Mouse (Mus musculus): ENCODE measurements around the gene Guca2a. TPM values are rescaled to one million over a fixed set of nuclear protein-coding genes. Genes with fewer than 3 reads are reported as not detected.

Gene Guca2a
- polyA plus RNA-seq, 1 experiment: not detected

DNA sequence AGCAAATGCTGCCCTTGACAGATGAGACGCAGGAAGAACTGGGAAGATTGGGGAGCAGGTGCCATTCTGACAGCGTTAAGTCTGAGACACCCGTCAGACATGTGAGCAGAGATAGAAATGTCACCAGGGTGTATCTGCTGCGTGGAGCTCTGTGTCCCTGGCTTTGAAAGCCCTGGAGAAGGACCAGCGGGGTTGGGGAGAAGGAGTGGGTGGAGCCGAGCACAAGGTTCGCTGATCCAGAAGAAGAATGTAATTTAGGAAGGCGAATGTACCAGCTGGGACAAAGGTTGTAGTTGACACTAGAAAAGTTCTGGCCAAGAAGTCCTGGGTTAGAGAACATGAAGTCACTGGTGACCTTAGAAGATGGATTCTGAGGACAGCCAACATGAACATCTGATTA is 28.6 kb downstream of the Guca2a start:
- H3K4me1 ChIP-seq (ENCODE audit: control insufficient read depth, insufficient read depth, low read length): peaks cover 2% of the 10 kb centered on the region
- no peak overlapping the region for H3K4me3 ChIP-seq (replicated peaks; ENCODE audit: control insufficient read depth, low read depth, low read length)
- 82% methylated on average over 8 of the region's 8 CpGs for WGBS
- TF ChIP-seq POLR2A (IDR thresholded peaks at IDR 0.05; ENCODE audit: borderline replicate concordance, control insufficient read depth, low read depth, low read length): no peak
- no peak for TF ChIP-seq CTCF (IDR thresholded peaks at IDR 0.05; ENCODE audit: control insufficient read depth, insufficient read depth, low read length)
- no peak overlapping the region for H3K27ac ChIP-seq (ENCODE audit: control insufficient read depth, insufficient read depth, low read depth, low read length, poor library complexity)

DNA sequence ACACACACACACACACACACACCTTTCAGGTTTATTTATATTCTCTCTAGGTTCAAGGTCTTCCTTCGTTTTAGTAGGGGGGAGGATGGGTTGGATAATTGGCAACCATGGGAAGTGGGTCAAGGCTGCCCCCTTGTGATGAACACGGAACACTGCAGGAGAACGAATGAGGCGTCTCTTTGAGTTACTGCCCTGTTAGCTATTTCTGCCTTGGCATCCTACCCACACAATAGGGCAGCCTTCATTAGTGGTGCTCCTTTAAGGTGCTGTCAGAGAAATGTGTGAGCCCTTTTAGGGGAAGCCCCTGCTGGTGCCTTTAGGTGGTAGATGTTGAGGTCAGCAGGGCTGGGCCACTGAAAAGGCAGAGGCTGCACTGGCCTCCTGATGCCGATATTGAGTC is 29.9 kb downstream of the Guca2a start:
- 22% methylated on average over 5 of the region's 5 CpGs for WGBS
- no peak overlapping the region for H3K27ac ChIP-seq (ENCODE audit: control insufficient read depth, insufficient read depth, low read depth, low read length, poor library complexity)
- H3K4me1 ChIP-seq (ENCODE audit: control insufficient read depth, insufficient read depth, low read length): peaks cover 2% of the 10 kb centered on the region
- TF ChIP-seq POLR2A (IDR thresholded peaks at IDR 0.05; ENCODE audit: borderline replicate concordance, control insufficient read depth, low read depth, low read length) (no peak), CTCF (IDR thresholded peaks at IDR 0.05; ENCODE audit: control insufficient read depth, insufficient read depth, low read length) (peak; percentile 75)
- no peak overlapping the region for H3K4me3 ChIP-seq (replicated peaks; ENCODE audit: control insufficient read depth, low read depth, low read length)

DNA sequence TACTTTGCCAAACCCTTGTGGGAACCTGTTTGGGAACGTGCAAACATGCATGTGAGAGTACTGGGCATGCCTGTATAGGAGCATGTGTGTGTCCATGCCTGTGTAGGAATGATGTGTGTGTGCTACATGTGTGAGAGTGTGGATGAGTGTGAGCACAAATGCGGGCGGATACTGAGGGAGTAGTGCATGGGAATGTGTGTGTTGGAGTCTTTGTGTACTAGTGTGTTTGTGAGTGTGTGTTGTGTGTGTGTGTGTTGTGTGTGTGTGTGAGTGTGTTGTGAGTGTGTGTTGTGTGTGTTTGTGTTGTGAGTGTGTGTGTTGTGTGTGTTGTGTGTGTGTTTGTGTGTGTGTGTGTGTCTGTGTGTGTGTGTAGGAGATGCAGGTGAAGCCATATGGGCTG is 30.7 kb downstream of the Guca2a start:
- no peak overlapping the region for H3K4me3 ChIP-seq (replicated peaks; ENCODE audit: control insufficient read depth, low read depth, low read length)
- H3K4me1 ChIP-seq (ENCODE audit: control insufficient read depth, insufficient read depth, low read length): peaks cover 2% of the 10 kb centered on the region
- 80% methylated on average over 3 of the region's 3 CpGs for WGBS
- TF ChIP-seq CTCF (IDR thresholded peaks at IDR 0.05; ENCODE audit: control insufficient read depth, insufficient read depth, low read length) (no peak), POLR2A (IDR thresholded peaks at IDR 0.05; ENCODE audit: borderline replicate concordance, control insufficient read depth, low read depth, low read length) (no peak)
- no peak overlapping the region for H3K27ac ChIP-seq (ENCODE audit: control insufficient read depth, insufficient read depth, low read depth, low read length, poor library complexity)

DNA sequence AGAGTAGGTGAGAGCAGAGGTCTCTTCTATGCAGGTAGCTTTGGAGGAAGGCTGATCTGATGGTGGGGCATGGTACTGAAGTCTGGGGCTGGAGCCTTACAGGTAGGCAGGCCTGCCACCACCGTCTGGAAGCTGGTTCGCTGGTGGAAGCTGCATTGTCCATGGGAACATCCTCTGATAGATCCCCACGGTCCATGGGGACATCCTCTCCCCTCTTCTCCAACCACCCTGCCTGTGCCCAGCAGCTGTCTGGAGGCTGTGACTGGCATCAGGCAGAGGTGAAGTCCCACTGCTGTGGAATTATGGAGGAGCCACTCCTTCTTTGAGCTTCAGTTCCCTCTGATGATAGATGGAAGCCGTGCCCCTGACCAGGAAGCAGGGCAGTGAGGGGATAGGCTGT is 31.1 kb downstream of the Guca2a start:
- H3K27ac ChIP-seq (ENCODE audit: control insufficient read depth, insufficient read depth, low read depth, low read length, poor library complexity): no peak overlapping the region
- TF ChIP-seq CTCF (IDR thresholded peaks at IDR 0.05; ENCODE audit: control insufficient read depth, insufficient read depth, low read length) (no peak), POLR2A (IDR thresholded peaks at IDR 0.05; ENCODE audit: borderline replicate concordance, control insufficient read depth, low read depth, low read length) (no peak)
- H3K4me1 ChIP-seq (ENCODE audit: control insufficient read depth, insufficient read depth, low read length): peaks cover 2% of the 10 kb centered on the region
- 82% methylated on average over 4 of the region's 4 CpGs for WGBS
- H3K4me3 ChIP-seq (replicated peaks; ENCODE audit: control insufficient read depth, low read depth, low read length): no peak overlapping the region

DNA sequence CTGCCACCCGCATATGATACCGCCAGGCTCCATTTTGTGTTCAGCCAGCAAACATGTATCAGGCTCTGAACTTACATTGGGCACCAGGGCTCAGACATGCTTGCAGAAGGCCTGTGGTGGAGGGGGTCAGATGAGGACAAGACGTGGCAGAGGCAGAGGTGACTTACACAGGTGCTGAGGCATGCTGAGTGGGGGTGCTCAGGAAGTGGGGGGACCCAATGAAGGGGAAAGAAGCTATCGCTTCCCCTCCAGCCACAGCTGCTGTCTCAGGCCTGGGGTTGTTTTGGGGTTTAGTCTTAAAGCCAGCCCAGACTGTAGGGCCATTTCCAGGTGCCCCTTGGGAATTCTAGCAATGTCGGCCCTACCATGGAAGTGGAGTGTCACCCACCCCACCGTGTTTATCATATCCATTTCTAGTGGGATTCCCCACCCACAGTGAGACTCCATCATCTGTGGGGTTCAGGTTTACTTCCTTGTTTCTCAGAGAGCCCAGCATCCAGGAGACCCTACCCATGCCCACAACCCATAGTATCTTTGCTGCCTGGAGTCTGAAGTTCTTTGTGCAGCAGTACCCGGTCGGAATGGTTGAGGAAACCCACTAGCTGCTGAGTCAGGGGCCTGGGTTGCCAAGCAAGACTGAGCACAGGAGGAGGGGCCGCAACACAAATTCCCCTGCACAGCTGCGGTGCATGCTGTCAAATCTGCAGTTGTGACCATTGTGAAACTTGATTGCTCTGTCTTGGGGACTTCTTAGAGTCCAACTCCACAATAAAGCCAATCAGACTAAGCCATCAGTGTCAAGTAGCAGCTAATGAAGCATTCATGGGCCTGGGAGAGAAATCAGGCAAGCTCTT is 32.1 kb downstream of the Guca2a start:
- 34% methylated on average over 10 of the region's 10 CpGs for WGBS
- Histone ChIP-seq H3K4me1 (ENCODE audit: control insufficient read depth, insufficient read depth, low read length) (peaks cover 2% of the 10 kb centered on the region), H3K27ac (ENCODE audit: control insufficient read depth, insufficient read depth, low read depth, low read length, poor library complexity) (no peak overlapping the region), H3K4me3 (replicated peaks; ENCODE audit: control insufficient read depth, low read depth, low read length) (no peak overlapping the region)
- TF ChIP-seq POLR2A (IDR thresholded peaks at IDR 0.05; ENCODE audit: borderline replicate concordance, control insufficient read depth, low read depth, low read length): no peak
- no peak for TF ChIP-seq CTCF (IDR thresholded peaks at IDR 0.05; ENCODE audit: control insufficient read depth, insufficient read depth, low read length)

DNA sequence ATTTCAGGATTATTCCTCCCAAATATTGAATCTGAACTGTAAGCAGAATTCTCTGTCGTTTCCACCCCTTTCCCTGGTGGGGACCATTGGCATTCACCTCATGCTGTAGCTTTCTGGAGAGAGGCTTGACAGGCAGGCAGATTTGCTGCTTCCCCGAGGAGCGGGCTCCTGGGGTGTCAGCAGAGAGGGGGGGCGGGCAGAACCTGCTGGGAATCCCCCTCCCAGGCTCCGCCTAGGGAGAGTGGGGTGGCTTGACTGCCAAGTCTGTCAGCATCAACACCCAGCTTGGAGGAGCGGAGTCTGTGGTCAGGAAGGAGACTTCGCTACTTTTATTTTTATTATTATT is 32.7 kb downstream of the Guca2a start:
- H3K4me1 ChIP-seq (ENCODE audit: control insufficient read depth, insufficient read depth, low read length): peaks cover 2% of the 10 kb centered on the region
- no peak overlapping the region for H3K4me3 ChIP-seq (replicated peaks; ENCODE audit: control insufficient read depth, low read depth, low read length)
- 61% methylated on average over 7 of the region's 7 CpGs for WGBS
- no peak overlapping the region for H3K27ac ChIP-seq (ENCODE audit: control insufficient read depth, insufficient read depth, low read depth, low read length, poor library complexity)
- no peak for TF ChIP-seq CTCF (IDR thresholded peaks at IDR 0.05; ENCODE audit: control insufficient read depth, insufficient read depth, low read length)
- no peak for TF ChIP-seq POLR2A (IDR thresholded peaks at IDR 0.05; ENCODE audit: borderline replicate concordance, control insufficient read depth, low read depth, low read length)

DNA sequence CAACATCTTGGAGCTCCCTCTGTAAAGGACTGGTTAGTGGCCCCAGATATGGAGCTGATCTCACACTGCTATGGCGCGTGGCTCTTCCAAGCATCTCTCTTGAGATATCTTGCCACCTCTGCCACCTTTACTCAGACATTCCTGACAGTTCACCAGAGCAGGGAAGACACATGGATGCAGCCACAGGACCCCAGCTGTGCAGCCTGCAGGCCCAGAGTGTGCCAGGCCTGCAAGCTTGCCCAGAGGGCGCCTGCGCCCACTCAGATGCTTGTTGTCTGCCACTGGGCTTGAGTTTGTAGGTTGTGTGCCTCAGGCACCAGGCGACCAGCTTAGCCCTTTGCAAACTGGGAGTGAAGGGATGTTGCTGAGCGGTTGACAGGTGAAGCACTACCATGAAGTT is 33.2 kb downstream of the Guca2a start:
- WGBS: 78% methylated on average over 6 of the region's 6 CpGs
- no peak overlapping the region for H3K4me3 ChIP-seq (replicated peaks; ENCODE audit: control insufficient read depth, low read depth, low read length)
- TF ChIP-seq POLR2A (IDR thresholded peaks at IDR 0.05; ENCODE audit: borderline replicate concordance, control insufficient read depth, low read depth, low read length) (no peak), CTCF (IDR thresholded peaks at IDR 0.05; ENCODE audit: control insufficient read depth, insufficient read depth, low read length) (no peak)
- no peak overlapping the region for H3K27ac ChIP-seq (ENCODE audit: control insufficient read depth, insufficient read depth, low read depth, low read length, poor library complexity)
- peaks cover 2% of the 10 kb centered on the region for H3K4me1 ChIP-seq (ENCODE audit: control insufficient read depth, insufficient read depth, low read length)

DNA sequence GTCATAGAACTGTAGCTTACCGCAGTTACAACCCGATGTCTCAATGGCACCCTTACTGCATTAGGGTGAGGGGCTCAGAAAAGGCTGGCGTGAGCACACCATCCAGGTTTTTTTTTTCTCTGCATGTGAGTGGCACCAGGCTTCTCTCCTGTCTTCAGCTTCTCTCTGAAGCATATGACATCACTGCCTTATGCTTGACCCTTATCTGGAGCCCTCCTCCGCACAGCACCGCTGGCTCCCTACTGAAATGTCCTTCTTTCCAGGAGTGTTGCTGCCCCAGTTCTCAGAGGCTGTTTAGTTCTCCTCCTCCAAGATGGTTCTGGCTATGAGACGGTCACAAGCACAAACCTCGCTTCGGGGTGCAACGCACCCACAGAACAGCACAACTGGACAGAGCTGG is 33.7 kb downstream of the Guca2a start:
- Histone ChIP-seq H3K4me1 (ENCODE audit: control insufficient read depth, insufficient read depth, low read length) (peaks cover 2% of the 10 kb centered on the region), H3K27ac (ENCODE audit: control insufficient read depth, insufficient read depth, low read depth, low read length, poor library complexity) (no peak overlapping the region), H3K4me3 (replicated peaks; ENCODE audit: control insufficient read depth, low read depth, low read length) (no peak overlapping the region)
- 89% methylated on average over 9 of the region's 9 CpGs for WGBS
- no peak for TF ChIP-seq POLR2A (IDR thresholded peaks at IDR 0.05; ENCODE audit: borderline replicate concordance, control insufficient read depth, low read depth, low read length)

DNA sequence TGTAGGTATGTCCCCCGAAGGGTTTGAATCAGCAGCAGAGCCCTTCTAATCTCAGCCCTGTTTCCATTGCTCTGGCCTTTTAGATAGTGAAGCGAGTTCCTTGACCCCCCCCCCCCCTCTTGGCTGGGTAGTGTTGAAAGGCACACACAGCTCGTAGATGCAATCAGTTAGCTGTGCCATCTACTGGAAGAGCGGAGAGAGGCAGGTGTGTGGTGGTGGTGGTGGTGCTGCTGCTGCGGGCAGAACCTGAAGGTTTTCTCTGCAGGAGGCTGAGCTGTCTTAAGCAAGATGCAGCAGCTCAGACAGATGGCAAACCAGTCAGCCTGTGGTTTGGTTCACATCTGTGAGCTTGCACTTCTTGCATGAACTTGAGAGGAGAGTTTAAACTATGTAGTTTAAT is 35.2 kb downstream of the Guca2a start:
- no peak for TF ChIP-seq CTCF (IDR thresholded peaks at IDR 0.05; ENCODE audit: control insufficient read depth, insufficient read depth, low read length)
- no peak for TF ChIP-seq POLR2A (IDR thresholded peaks at IDR 0.05; ENCODE audit: borderline replicate concordance, control insufficient read depth, low read depth, low read length)
- no peak overlapping the region for H3K27ac ChIP-seq (ENCODE audit: control insufficient read depth, insufficient read depth, low read depth, low read length, poor library complexity)
- peaks cover 2% of the 10 kb centered on the region for H3K4me1 ChIP-seq (ENCODE audit: control insufficient read depth, insufficient read depth, low read length)
- H3K4me3 ChIP-seq (replicated peaks; ENCODE audit: control insufficient read depth, low read depth, low read length): no peak overlapping the region
- 36% methylated on average over 5 of the region's 5 CpGs for WGBS

Data from bone marrow, adult 2 months (tissue).